Mouse (Mus musculus) testis, adult 2 months (tissue): ENCODE results near the gene Extl1. TPM values are rescaled to one million over a fixed set of nuclear protein-coding genes. Genes with fewer than 3 reads are reported as not detected.
A peak's percentile ranks its signal among the peaks of the same experiment; 100 is the strongest.

Source experiments
- H3K27ac ChIP-seq: fragments of 200-500 bp; 2 replicates; pipeline ENCODE4 v1.5.1; 2012; ENCODE audit warnings: low read depth, low read length; ENCODE audit not compliant: control insufficient read depth, insufficient read depth
- H3K27me3 ChIP-seq: fragments of 200-500 bp; 2 replicates; pipeline ENCODE4 v1.6.1; 2012; ENCODE audit warnings: mild to moderate bottlenecking, low read length, moderate library complexity; ENCODE audit not compliant: control insufficient read depth, insufficient read depth
- H3K36me3 ChIP-seq: fragments of 200-500 bp; 2 replicates; pipeline ENCODE4 v1.6.1; 2012; ENCODE audit warnings: mild to moderate bottlenecking, low read length; ENCODE audit not compliant: control insufficient read depth, insufficient read depth
- H3K4me1 ChIP-seq: fragments of 200-500 bp; 2 replicates; pipeline ENCODE4 v1.6.1; 2012; ENCODE audit warnings: low read length; ENCODE audit not compliant: control insufficient read depth, insufficient read depth
- H3K4me3 ChIP-seq: fragments of 200-500 bp; 2 replicates; pipeline ENCODE4 v1.5.1; 2012; ENCODE audit warnings: low read depth, mild to moderate bottlenecking, low read length, moderate library complexity, mixed read lengths; ENCODE audit not compliant: control insufficient read depth
- CTCF ChIP-seq: fragments of 200-500 bp; IDR thresholded peaks from 2 replicates; pipeline ENCODE4 v1.5.1; 2012; ENCODE audit warnings: low read depth, mild to moderate bottlenecking, inconsistent platforms, low read length, moderate library complexity; ENCODE audit not compliant: control insufficient read depth, insufficient read depth, insufficient replicate concordance
- POLR2A ChIP-seq: fragments of 200-500 bp; IDR thresholded peaks from 2 replicates; pipeline ENCODE4 v1.6.1; 2012; ENCODE audit warnings: low read depth, mild to moderate bottlenecking, inconsistent platforms, low read length, moderate library complexity; ENCODE audit not compliant: control insufficient read depth
- polyA plus RNA-seq: library from polyadenylated mRNA; depleted of rRNA; stranded (reverse); fragments of >200 nt; gene quantifications from 2 replicates; pipeline ENCODE4 v1.2.3, GENCODE M21; 2012; rRNA removed

Gene Extl1
- polyA plus RNA-seq, 1 experiment = 0.25 TPM

GRCm38 (mm10) chr4:134312901-134313300, 70.7 kb downstream of the Extl1 start:
- Histone ChIP-seq H3K4me3 (no peak overlapping the region), H3K36me3 (no peaks in the 10 kb centered on the region)
- TF ChIP-seq CTCF (peak; percentile 80; the same call in 1 of the 2 replicates), POLR2A (no peak)

GRCm38 (mm10) chr4:134312341-134312740, 71.3 kb downstream of the Extl1 start:
- no peaks in the 10 kb centered on the region for H3K36me3 ChIP-seq
- H3K4me1 ChIP-seq = peaks cover 11% of the 10 kb centered on the region
- H3K27me3 ChIP-seq = no peaks in the 10 kb centered on the region
- no peak overlapping the region for H3K4me3 ChIP-seq
- H3K27ac ChIP-seq = no peak overlapping the region
- TF ChIP-seq POLR2A = no peak
- no peak for TF ChIP-seq CTCF

More at GRCm38 (mm10) chr4:134312901-134313300, 70.7 kb downstream of the Extl1 start:
- Histone ChIP-seq H3K27me3 (no peaks in the 10 kb centered on the region), H3K27ac (no peak overlapping the region), H3K4me1 (peaks cover 13% of the 10 kb centered on the region)

GRCm38 (mm10) chr4:134311784-134312183, 71.9 kb downstream of the Extl1 start:
- Histone ChIP-seq H3K4me3 (no peak overlapping the region), H3K27ac (no peak overlapping the region), H3K36me3 (no peaks in the 10 kb centered on the region), H3K4me1 (peaks cover 11% of the 10 kb centered on the region), H3K27me3 (no peaks in the 10 kb centered on the region)
- TF ChIP-seq POLR2A (no peak), CTCF (no peak)

GRCm38 (mm10) chr4:134310656-134311055, 73.0 kb downstream of the Extl1 start:
- TF ChIP-seq POLR2A (no peak), CTCF (no peak)
- no peak overlapping the region for H3K4me3 ChIP-seq
- no peaks in the 10 kb centered on the region for H3K27me3 ChIP-seq
- H3K4me1 ChIP-seq = peaks cover 4% of the 10 kb centered on the region
- H3K36me3 ChIP-seq = no peaks in the 10 kb centered on the region
- H3K27ac ChIP-seq = no peak overlapping the region

GRCm38 (mm10) chr4:134310106-134310505, 73.5 kb downstream of the Extl1 start:
- Histone ChIP-seq H3K27ac (no peak overlapping the region), H3K27me3 (no peaks in the 10 kb centered on the region), H3K36me3 (no peaks in the 10 kb centered on the region), H3K4me1 (peaks cover 2% of the 10 kb centered on the region), H3K4me3 (no peak overlapping the region)
- TF ChIP-seq POLR2A (no peak), CTCF (no peak)

GRCm38 (mm10) chr4:134307367-134308072, 76.1 kb downstream of the Extl1 start:
- Histone ChIP-seq H3K4me1 (no peaks in the 10 kb centered on the region; the same call in 1 of the 2 replicates), H3K27me3 (no peaks in the 10 kb centered on the region), H3K36me3 (no peaks in the 10 kb centered on the region), H3K4me3 (no peak overlapping the region), H3K27ac (no peak overlapping the region)
- TF ChIP-seq POLR2A (no peak), CTCF (peak; percentile 30; the same call in 1 of the 2 replicates)

- no peak overlapping the region for H3K27ac ChIP-seq
- TF ChIP-seq CTCF = no peak
- TF ChIP-seq POLR2A = no peak
These were observed 76.7 kb downstream of the Extl1 start for GRCm38 (mm10) chr4:134306963-134307362.

More at GRCm38 (mm10) chr4:134306963-134307362, 76.7 kb downstream of the Extl1 start:
- no peak overlapping the region for H3K4me3 ChIP-seq
- no peaks in the 10 kb centered on the region for H3K36me3 ChIP-seq
- no peaks in the 10 kb centered on the region for H3K27me3 ChIP-seq
- H3K4me1 ChIP-seq = no peaks in the 10 kb centered on the region; the same call in 1 of the 2 replicates

Other genes with a start within 250 kb of the Extl1 start
- 110 and 114 TPM in 2 replicates for gene Cep85, start 196.7 kb downstream of the Extl1 start, polyA plus RNA-seq
- not detected in 2 replicates for gene Gm7534, start 180.8 kb downstream of the Extl1 start, polyA plus RNA-seq
- 126 and 129 TPM in 2 replicates for gene Catsper4, start 156.5 kb downstream of the Extl1 start, polyA plus RNA-seq
- 0.88 and 1.2 TPM in 2 replicates for gene Cnksr1, start 145.5 kb downstream of the Extl1 start, polyA plus RNA-seq
- gene E130218I03Rik, start 140.2 kb downstream of the Extl1 start, polyA plus RNA-seq = 0.11 and 0.26 TPM in 2 replicates
- 7.5 and 9.7 TPM in 2 replicates for gene Zfp593, start 138.3 kb downstream of the Extl1 start, polyA plus RNA-seq
- 0.25 TPM in 1 of 2 replicates, not detected in the other for gene Gm30191, start 136.9 kb downstream of the Extl1 start, polyA plus RNA-seq
- 1.9 and 2.7 TPM in 2 replicates for gene Grrp1, start 129.7 kb downstream of the Extl1 start, polyA plus RNA-seq
- gene Pdik1l, start 96.0 kb downstream of the Extl1 start, polyA plus RNA-seq = 6.2 and 6.4 TPM in 2 replicates
- gene Trim63, start 68.7 kb downstream of the Extl1 start, polyA plus RNA-seq = 1.6 and 1.8 TPM in 2 replicates
- 19.1 and 21.3 TPM in 2 replicates for gene Slc30a2, start 40.7 kb downstream of the Extl1 start, polyA plus RNA-seq
- 36.0 and 37.2 TPM in 2 replicates for gene Pafah2, start 12.5 kb upstream of the Extl1 start, polyA plus RNA-seq
- gene Stmn1, start 84.5 kb upstream of the Extl1 start, polyA plus RNA-seq = 109 and 126 TPM in 2 replicates
- 65.0 and 67.1 TPM in 2 replicates for gene Paqr7, start 112.8 kb upstream of the Extl1 start, polyA plus RNA-seq
- 3.7 and 3.8 TPM in 2 replicates for gene Aunip, start 127.1 kb upstream of the Extl1 start, polyA plus RNA-seq
- 286 and 306 TPM in 2 replicates for gene Mtfr1l, start 151.5 kb upstream of the Extl1 start, polyA plus RNA-seq
- 1.4 and 1.6 TPM in 2 replicates for gene Selenon, start 168.3 kb upstream of the Extl1 start, polyA plus RNA-seq